Mouse (Mus musculus): Measurements from ENCODE around the gene Hao2.

Gene Hao2

GRCm38 (mm10) chr3:98893057-98893772, at the start of gene Hao2:
Gene Hao2 (minus strand): TSS chr3:98893239.
- CTCF ChIA-PET, result no interaction called here

- CTCF ChIA-PET, result no interaction called here
These were observed 48.6 kb upstream of the Hao2 start for GRCm38 (mm10) chr3:98941601-98942000.

GRCm38 (mm10) chr3:98941066-98941551, 48.1 kb upstream of the Hao2 start:
- CTCF ChIA-PET, result no interaction called here

- CTCF ChIA-PET, result no interaction called here
These were observed 47.2 kb upstream of the Hao2 start for GRCm38 (mm10) chr3:98940225-98940624.

- CTCF ChIA-PET, result no interaction called here
These were observed 43.4 kb upstream of the Hao2 start for GRCm38 (mm10) chr3:98936446-98936845.

- CTCF ChIA-PET, result no interaction called here
These were observed 41.6 kb upstream of the Hao2 start for GRCm38 (mm10) chr3:98934601-98935000.

- CTCF ChIA-PET, result no interaction called here
These were observed 41.0 kb upstream of the Hao2 start for GRCm38 (mm10) chr3:98934041-98934440.

GRCm38 (mm10) chr3:98932421-98932820, 39.4 kb upstream of the Hao2 start:
- CTCF ChIA-PET, result no interaction called here

GRCm38 (mm10) chr3:98931836-98932235, 38.8 kb upstream of the Hao2 start:
- CTCF ChIA-PET, result no interaction called here

- CTCF ChIA-PET, result no interaction called here
These were observed 27.4 kb upstream of the Hao2 start for GRCm38 (mm10) chr3:98920417-98920816.

GRCm38 (mm10) chr3:98917260-98917659, 24.2 kb upstream of the Hao2 start:
- CTCF ChIA-PET, result no interaction called here

GRCm38 (mm10) chr3:98916856-98917255, 23.8 kb upstream of the Hao2 start:
- CTCF ChIA-PET, result no interaction called here

GRCm38 (mm10) chr3:98915659-98916058, 22.6 kb upstream of the Hao2 start:
- CTCF ChIA-PET, result no interaction called here

GRCm38 (mm10) chr3:98913591-98913990, 20.6 kb upstream of the Hao2 start:
- CTCF ChIA-PET, result no interaction called here

- CTCF ChIA-PET, result no interaction called here
These were observed 4.6 kb upstream of the Hao2 start for GRCm38 (mm10) chr3:98897606-98898005.

- CTCF ChIA-PET, result no interaction called here
These were observed 2.1 kb upstream of the Hao2 start for GRCm38 (mm10) chr3:98895071-98895601.

GRCm38 (mm10) chr3:98890430-98890829, 2.6 kb downstream of the Hao2 start:
- CTCF ChIA-PET, result no interaction called here

- CTCF ChIA-PET, result no interaction called here
These were observed 4.8 kb downstream of the Hao2 start for GRCm38 (mm10) chr3:98888206-98888605.

- CTCF ChIA-PET, result no interaction called here
These were observed 12.2 kb downstream of the Hao2 start for GRCm38 (mm10) chr3:98880831-98881230.

GRCm38 (mm10) chr3:98880216-98880615, 12.8 kb downstream of the Hao2 start:
- CTCF ChIA-PET, result no interaction called here

GRCm38 (mm10) chr3:98868219-98868618, 24.8 kb downstream of the Hao2 start:
- CTCF ChIA-PET, result no interaction called here

GRCm38 (mm10) chr3:98862800-98863199, 30.2 kb downstream of the Hao2 start:
- CTCF ChIA-PET, result no interaction called here

- CTCF ChIA-PET, result no interaction called here
These were observed 33.5 kb downstream of the Hao2 start, which contains the start of gene Hsd3b1 for GRCm38 (mm10) chr3:98859576-98859975. Gene Hsd3b1 (minus strand): TSS chr3:98859794.

- CTCF ChIA-PET, result no interaction called here
These were observed 35.0 kb downstream of the Hao2 start for GRCm38 (mm10) chr3:98858051-98858450.

Data from spleen, embryonic (tissue).